Mouse (Mus musculus): ENCODE measurements around the gene Ntn1. TPM values are rescaled to one million over a fixed set of nuclear protein-coding genes. Genes with fewer than 3 reads are reported as not detected.

Gene Ntn1
- polyA plus RNA-seq, 1 experiment from 2014 or later: 9.1 TPM

DNA sequence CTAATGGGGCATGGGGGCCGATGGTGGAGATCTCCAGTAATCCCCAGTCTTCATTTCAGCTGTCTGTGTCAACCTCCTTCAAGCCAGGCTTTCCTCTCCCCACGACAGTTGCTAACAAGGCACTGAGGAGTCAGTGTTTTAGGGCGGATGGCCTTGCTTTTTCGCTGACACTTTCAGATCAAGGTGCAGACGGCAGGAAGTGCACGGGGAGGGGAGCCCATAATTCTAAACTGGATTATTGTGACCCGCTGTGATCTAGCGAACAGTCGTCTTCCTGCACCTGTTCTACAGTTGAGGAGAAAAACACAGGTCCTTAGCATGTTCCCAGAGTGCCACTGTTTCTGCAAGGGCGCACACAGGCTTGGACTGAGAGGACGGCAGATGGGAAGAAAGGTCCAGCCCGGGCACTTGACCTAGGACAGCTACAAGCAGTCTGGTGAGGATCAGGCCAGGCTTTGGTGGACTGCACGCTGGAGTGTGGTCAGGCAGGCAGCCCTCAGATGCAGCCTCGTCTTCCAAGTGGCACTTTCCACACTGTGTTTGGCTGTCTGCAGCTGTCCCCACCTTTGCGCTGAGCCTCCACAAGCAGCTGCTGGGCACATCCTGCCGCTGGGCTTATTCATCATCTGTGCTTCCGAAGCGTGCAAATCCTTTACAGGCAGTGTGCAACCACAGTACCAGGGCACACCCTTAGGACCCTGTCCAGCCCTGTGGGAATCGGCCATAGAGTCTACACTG is 129.7 kb downstream of the Ntn1 start:
- Histone ChIP-seq H3K27me3 (replicated peaks) (no peaks in the 10 kb centered on the region), H3K4me3 (replicated peaks) (no peak overlapping the region), H3K9me3 (no peaks in the 10 kb centered on the region), H3K4me2 (replicated peaks) (no peak overlapping the region), H3K9ac (no peak overlapping the region), H3K4me1 (replicated peaks) (peaks cover 8% of the 10 kb centered on the region), H3K36me3 (no peaks in the 10 kb centered on the region), H3K27ac (no peak overlapping the region)
- WGBS: 63% methylated on average over 19 of the region's 19 CpGs
- no peak for ATAC-seq

DNA sequence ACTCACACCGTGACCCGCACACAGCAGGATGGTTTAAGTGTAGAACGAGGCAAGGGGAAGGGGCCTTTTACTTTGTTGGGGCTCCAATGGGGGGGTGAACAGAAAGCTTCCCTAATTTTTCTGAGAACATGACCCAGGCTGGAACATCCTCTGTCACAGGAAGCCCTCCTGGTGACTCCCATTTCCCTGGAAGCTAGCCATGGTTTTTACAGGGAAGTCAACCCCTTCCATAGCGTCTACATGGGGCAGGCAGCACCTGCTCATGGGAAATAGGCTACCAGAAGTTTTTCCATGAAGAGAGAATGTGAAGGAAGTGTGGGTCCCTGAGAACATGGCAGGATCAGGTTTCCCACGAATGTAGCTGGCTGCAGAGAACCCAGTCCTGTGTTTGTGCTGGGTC is 136.3 kb downstream of the Ntn1 start:
- Histone ChIP-seq H3K4me3 (replicated peaks) (no peak overlapping the region), H3K36me3 (no peaks in the 10 kb centered on the region), H3K4me1 (replicated peaks) (0 out of 2 replicates have a peak, but pooled peaks cover 2% of the 10 kb centered on the region), H3K9ac (no peak overlapping the region), H3K4me2 (replicated peaks) (no peak overlapping the region), H3K27me3 (replicated peaks) (no peaks in the 10 kb centered on the region), H3K27ac (no peak overlapping the region), H3K9me3 (no peaks in the 10 kb centered on the region)
- 84% methylated on average over 5 of the region's 5 CpGs for WGBS
- ATAC-seq: no peak

DNA sequence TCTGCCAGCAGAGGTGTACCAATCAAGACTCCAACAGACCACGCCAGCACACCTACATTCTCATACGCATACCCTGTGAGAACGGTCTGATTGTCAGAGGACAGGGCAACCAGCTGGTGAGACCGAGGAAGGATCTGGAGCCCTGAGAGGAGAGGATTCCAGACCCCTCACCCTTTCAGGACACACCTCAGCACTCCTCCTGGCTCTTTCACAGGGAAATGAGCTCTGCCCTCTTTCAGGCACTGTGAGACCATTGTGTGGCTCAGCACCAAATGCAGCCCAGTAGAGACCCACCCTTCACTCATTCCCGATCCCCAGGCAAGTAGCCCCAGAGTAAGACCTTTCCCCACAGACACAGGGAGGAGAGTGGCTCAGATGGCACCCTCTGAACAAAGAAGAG is 137.5 kb downstream of the Ntn1 start:
- no peaks in the 10 kb centered on the region for H3K27me3 ChIP-seq (replicated peaks)
- no peak for ATAC-seq
- H3K27ac ChIP-seq: no peak overlapping the region
- H3K9me3 ChIP-seq: no peaks in the 10 kb centered on the region
- no peaks in the 10 kb centered on the region for H3K36me3 ChIP-seq
- 0 out of 2 replicates have a peak, but pooled peaks cover 2% of the 10 kb centered on the region for H3K4me1 ChIP-seq (replicated peaks)
- no peak overlapping the region for H3K4me3 ChIP-seq (replicated peaks)
- WGBS: 93% methylated on average over 5 of the region's 5 CpGs
- H3K9ac ChIP-seq: no peak overlapping the region
- no peak overlapping the region for H3K4me2 ChIP-seq (replicated peaks)

DNA sequence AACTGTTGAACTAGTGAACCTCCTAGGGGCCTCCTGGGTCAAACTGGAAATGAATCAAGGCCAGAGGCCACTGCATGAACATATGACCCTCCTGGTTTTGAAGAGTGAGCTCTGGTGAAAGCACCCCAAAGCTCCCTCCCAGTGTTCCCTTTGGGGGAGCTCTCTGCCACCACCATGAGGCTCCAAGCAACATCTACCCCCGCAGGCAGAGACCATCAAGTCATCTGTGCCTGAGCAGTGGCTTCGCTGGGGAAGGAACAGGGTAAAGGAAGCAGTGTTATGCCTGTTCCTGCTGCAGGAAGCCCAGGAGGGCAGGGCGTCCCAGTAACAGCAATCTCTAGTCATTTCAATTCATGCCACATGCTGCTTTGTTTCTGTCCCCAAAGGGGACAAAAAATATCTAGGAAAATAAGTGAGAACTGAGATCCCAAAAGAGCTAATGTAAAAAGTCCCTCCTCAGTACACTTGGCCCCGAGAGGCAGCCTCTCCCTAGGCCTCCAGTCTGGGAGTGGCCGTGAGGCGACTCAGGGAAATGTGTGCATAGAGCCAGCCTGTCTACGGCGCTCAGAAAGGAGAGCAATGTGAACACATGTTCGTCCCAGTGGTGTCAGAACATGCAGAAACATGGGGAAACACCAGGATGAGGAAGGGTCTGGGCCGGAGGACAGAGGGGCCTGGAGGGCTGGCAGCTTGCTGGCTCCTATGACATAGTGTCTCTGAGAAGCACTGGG is 139.3 kb downstream of the Ntn1 start:
- 62% methylated on average over 10 of the region's 10 CpGs for WGBS
- Histone ChIP-seq H3K4me2 (replicated peaks) (no peak overlapping the region), H3K4me1 (replicated peaks) (0 out of 2 replicates have a peak, but pooled peaks cover 2% of the 10 kb centered on the region), H3K9me3 (no peaks in the 10 kb centered on the region), H3K36me3 (no peaks in the 10 kb centered on the region), H3K4me3 (replicated peaks) (no peak overlapping the region), H3K9ac (no peak overlapping the region), H3K27ac (no peak overlapping the region), H3K27me3 (replicated peaks) (no peaks in the 10 kb centered on the region)
- 0 out of 2 replicates have a peak, but pooled peaks have one; percentile 47 for ATAC-seq

DNA sequence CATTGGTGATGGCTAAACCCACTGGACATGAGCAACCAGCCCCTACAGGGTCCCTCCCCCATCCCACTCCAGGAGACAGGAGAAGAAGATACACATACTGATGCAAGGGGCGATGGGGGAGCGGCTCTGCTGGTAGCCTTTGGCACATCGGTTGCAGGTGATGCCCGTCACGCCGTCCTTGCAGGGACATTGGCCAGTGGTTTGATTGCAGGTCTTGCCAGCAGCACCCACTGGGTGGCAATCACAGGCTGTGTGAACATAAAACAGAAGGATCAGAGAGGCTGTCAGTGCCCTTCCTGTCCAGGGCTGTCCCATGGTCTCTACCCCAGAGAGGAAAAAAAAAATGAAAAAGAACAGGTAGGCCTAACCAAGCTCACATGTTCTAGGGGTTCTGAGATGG is 140.2 kb downstream of the Ntn1 start:
- no peaks in the 10 kb centered on the region for H3K9me3 ChIP-seq
- H3K36me3 ChIP-seq: no peaks in the 10 kb centered on the region
- 0 out of 2 replicates have a peak, but pooled peaks cover 2% of the 10 kb centered on the region for H3K4me1 ChIP-seq (replicated peaks)
- no peak for ATAC-seq
- H3K9ac ChIP-seq: no peak overlapping the region
- H3K27ac ChIP-seq: no peak overlapping the region
- H3K4me3 ChIP-seq (replicated peaks): no peak overlapping the region
- no peak overlapping the region for H3K4me2 ChIP-seq (replicated peaks)
- 96% methylated on average over 6 of the region's 6 CpGs for WGBS
- H3K27me3 ChIP-seq (replicated peaks): no peaks in the 10 kb centered on the region

- Histone ChIP-seq H3K36me3 (no peaks in the 10 kb centered on the region), H3K4me3 (replicated peaks) (no peak overlapping the region), H3K27me3 (replicated peaks) (no peaks in the 10 kb centered on the region), H3K4me1 (replicated peaks) (0 out of 2 replicates have a peak, but pooled peaks cover 2% of the 10 kb centered on the region), H3K9me3 (no peaks in the 10 kb centered on the region), H3K4me2 (replicated peaks) (no peak overlapping the region), H3K9ac (no peak overlapping the region), H3K27ac (no peak overlapping the region)
- WGBS: 82% methylated on average over 4 of the region's 4 CpGs
- no peak for ATAC-seq
Measured at GRCm38 (mm10) chr11:68258498-68258897, 142.1 kb downstream of the Ntn1 start.

DNA sequence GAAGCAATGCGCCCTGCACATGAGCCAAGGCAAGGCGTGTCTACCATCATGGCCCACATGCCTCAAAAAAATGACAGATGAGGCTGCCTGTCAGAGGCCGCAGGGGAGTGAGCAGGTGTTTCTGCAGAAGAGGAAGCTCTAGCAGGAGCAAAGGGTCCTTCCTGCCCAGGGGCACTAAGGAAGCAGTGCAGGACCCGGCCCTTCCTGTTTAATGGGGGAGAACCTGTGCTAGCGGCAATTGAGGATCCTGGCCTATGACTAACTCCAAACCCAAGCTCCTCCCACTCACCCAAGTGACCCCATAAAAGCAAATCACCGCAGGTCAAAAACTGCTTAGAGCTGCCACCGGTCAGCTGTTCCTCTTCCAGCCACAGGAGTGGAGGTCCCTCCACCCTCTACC is 147.1 kb downstream of the Ntn1 start:
- no peaks in the 10 kb centered on the region for H3K4me1 ChIP-seq (replicated peaks)
- H3K4me3 ChIP-seq (replicated peaks): no peak overlapping the region
- 77% methylated on average over 7 of the region's 7 CpGs for WGBS
- H3K27ac ChIP-seq: no peak overlapping the region
- no peak overlapping the region for H3K4me2 ChIP-seq (replicated peaks)
- no peaks in the 10 kb centered on the region for H3K36me3 ChIP-seq
- no peaks in the 10 kb centered on the region for H3K27me3 ChIP-seq (replicated peaks)
- no peak for ATAC-seq
- H3K9me3 ChIP-seq: no peaks in the 10 kb centered on the region
- H3K9ac ChIP-seq: no peak overlapping the region

DNA sequence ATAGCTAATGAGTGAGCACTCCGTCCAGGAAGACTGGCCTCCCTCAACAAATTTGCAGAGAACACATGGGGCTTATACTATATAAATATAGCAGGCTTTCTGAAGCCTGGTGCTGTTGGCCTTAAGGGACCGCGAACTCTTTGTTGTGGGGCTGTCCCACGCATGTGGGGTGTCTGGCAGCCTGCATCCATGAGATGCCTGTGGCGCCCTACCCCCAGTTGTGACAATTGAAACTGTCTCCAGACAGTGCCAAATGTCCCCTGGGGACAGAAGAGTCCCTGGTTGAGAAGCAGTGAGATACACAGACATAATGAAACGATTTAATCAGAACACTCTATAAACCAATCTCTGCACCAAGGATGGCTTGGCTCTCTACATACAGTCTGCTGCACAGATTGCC is 150.5 kb downstream of the Ntn1 start:
- H3K9ac ChIP-seq: no peak overlapping the region
- no peak overlapping the region for H3K4me3 ChIP-seq (replicated peaks)
- WGBS: 81% methylated on average over 6 of the region's 6 CpGs
- H3K27ac ChIP-seq: no peak overlapping the region
- no peaks in the 10 kb centered on the region for H3K4me1 ChIP-seq (replicated peaks)
- H3K27me3 ChIP-seq (replicated peaks): no peaks in the 10 kb centered on the region
- no peaks in the 10 kb centered on the region for H3K36me3 ChIP-seq
- no peak for ATAC-seq
- no peaks in the 10 kb centered on the region for H3K9me3 ChIP-seq
- no peak overlapping the region for H3K4me2 ChIP-seq (replicated peaks)

- ATAC-seq: no peak
- H3K27me3 ChIP-seq (replicated peaks): no peaks in the 10 kb centered on the region
- no peak overlapping the region for H3K9ac ChIP-seq
- no peaks in the 10 kb centered on the region for H3K9me3 ChIP-seq
- H3K4me2 ChIP-seq (replicated peaks): no peak overlapping the region
- H3K36me3 ChIP-seq: no peaks in the 10 kb centered on the region
- no peaks in the 10 kb centered on the region for H3K4me1 ChIP-seq (replicated peaks)
- no peak overlapping the region for H3K27ac ChIP-seq
- no peak overlapping the region for H3K4me3 ChIP-seq (replicated peaks)
- WGBS: 58% methylated on average over 6 of the region's 6 CpGs
Measured at GRCm38 (mm10) chr11:68247897-68248296, 152.7 kb downstream of the Ntn1 start.

- 85% methylated on average over 5 of the region's 5 CpGs for WGBS
Measured at GRCm38 (mm10) chr11:68244992-68245261, 155.7 kb downstream of the Ntn1 start.

GRCm38 (mm10) chr11:68244254-68244991 is 156.2 kb downstream of the Ntn1 start:
- Histone ChIP-seq H3K4me2 (replicated peaks) (no peak overlapping the region), H3K36me3 (no peaks in the 10 kb centered on the region), H3K9ac (no peak overlapping the region), H3K27me3 (replicated peaks) (no peaks in the 10 kb centered on the region), H3K27ac (no peak overlapping the region), H3K4me1 (replicated peaks) (0 out of 2 replicates have a peak, but pooled peaks cover 3% of the 10 kb centered on the region), H3K9me3 (no peaks in the 10 kb centered on the region), H3K4me3 (replicated peaks) (no peak overlapping the region)
- 80% methylated on average over 16 of the region's 16 CpGs for WGBS
- ATAC-seq: no peak

More at GRCm38 (mm10) chr11:68244992-68245261, 155.7 kb downstream of the Ntn1 start:
- H3K27ac ChIP-seq: no peak overlapping the region
- H3K27me3 ChIP-seq (replicated peaks): no peaks in the 10 kb centered on the region
- no peak overlapping the region for H3K4me2 ChIP-seq (replicated peaks)
- H3K4me1 ChIP-seq (replicated peaks): 0 out of 2 replicates have a peak, but pooled peaks cover 3% of the 10 kb centered on the region
- H3K4me3 ChIP-seq (replicated peaks): no peak overlapping the region
- H3K36me3 ChIP-seq: no peaks in the 10 kb centered on the region
- no peak for ATAC-seq
- no peaks in the 10 kb centered on the region for H3K9me3 ChIP-seq
- no peak overlapping the region for H3K9ac ChIP-seq

- ATAC-seq: no peak
- Histone ChIP-seq H3K27ac (no peak overlapping the region), H3K4me1 (replicated peaks) (0 out of 2 replicates have a peak, but pooled peaks cover 3% of the 10 kb centered on the region), H3K36me3 (no peaks in the 10 kb centered on the region), H3K9ac (no peak overlapping the region), H3K9me3 (no peaks in the 10 kb centered on the region), H3K4me2 (replicated peaks) (no peak overlapping the region), H3K27me3 (replicated peaks) (no peaks in the 10 kb centered on the region), H3K4me3 (replicated peaks) (no peak overlapping the region)
- 47% methylated on average over 5 of the region's 5 CpGs for WGBS
Measured at GRCm38 (mm10) chr11:68239756-68240155, 160.9 kb downstream of the Ntn1 start.

Measured in intestine, embryonic 15.5 days (tissue).